Mouse (Mus musculus): ENCODE measurements around the gene Plcl1. TPM values are rescaled to one million over a fixed set of nuclear protein-coding genes. Genes with fewer than 3 reads are reported as not detected.

Gene Plcl1
- 0.46 to 2.3 TPM (median 0.65 TPM) in 4 replicates for total RNA-seq (2023)

DNA sequence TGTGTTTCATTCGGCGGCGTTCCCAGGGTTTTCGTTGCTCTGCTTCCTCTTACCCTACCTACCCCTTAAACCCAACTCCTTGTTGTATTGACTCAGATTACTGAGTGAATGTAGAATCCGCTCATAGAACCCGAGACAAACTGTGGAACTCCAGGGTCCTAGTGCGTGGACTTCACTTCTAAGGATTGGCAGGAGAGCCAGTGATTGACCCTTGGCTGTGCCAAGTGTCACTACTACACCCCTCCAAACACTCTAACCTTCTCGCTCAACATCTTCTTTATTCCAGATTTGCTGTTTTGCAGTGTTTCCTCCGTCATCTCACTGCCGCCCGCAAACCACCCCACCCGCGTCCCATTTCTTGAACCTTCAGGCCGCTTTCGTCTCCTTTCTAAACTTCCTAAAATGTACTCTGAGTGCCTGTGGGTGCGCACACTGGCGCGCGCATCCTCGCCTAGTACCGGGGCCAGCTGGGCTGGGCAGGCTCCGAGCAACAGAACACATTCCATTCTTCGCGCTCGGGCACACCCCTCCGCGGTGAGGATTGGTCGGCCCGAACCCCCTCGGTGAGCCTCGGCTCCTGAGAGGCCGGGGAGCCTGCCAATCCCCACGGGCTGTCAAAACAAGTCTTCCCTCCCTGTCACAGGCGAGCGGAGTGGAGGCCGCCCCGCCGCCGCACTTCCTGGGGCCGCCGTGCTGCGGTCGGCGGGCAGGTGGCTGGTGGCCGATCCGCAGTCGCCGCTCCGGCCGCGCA lies at the start of gene Plcl1:
Plcl1 (plus strand) TSS at position 650 of the 751 bp plus-strand sequence.

DNA sequence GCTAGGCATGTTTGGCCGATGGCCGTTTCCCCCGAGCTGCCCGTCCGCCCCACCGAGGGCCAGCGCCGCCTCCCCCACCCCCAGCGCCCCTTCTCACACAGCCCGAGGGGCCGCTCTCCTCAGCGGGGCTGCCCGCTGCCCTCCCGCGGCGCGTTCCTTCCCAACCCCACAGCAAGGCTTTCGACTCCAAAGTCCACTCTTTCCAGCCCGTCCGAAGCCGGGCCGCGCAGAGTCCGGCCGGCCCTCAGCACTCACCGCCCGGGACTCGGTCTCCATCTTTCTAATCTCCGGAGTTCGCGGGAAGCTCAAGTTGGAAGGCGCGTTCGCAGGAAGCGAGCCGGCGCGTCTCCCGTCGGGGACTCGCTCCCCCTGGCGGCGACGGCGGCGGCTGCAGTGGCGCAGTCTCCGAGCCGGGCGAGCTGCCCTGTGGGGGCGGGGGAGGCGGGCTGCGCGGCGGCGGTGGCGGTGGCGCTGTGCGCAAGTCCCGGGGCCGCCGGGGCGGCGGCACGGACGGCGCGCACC lies 42.6 kb upstream of the Plcl1 start, which contains the start of gene Boll:
Boll (minus strand) TSS at position 426 of the 522 bp plus-strand sequence.

Other genes with a start within 250 kb of the Plcl1 start
- gene Rftn2, start 179.1 kb upstream of the Plcl1 start, total RNA-seq (2023), result 6.4 to 9.9 TPM (median 9.1 TPM) in 4 replicates
- 13.2 to 14.3 TPM (median 13.7 TPM) in 4 replicates for gene Mars2, start 168.7 kb upstream of the Plcl1 start, total RNA-seq (2023)
- gene Boll, start 42.5 kb upstream of the Plcl1 start, total RNA-seq (2023), result 0.63 to 3.5 TPM (median 1.2 TPM) in 4 replicates

All from B cell, adult 62 days (primary cell).